Mouse (Mus musculus): Measurements from ENCODE around the gene Nme7. TPM values are rescaled to one million over a fixed set of nuclear protein-coding genes. Genes with fewer than 3 reads are reported as not detected.

Nme7 gene
- polyA plus RNA-seq, 1 experiment = 10.7 TPM

GRCm38 (mm10) chr1:164335846-164336245, 31.9 kb downstream of the Nme7 start:
- no peak overlapping the region for H3K4me2 ChIP-seq (ENCODE audit: low read depth)
- TF ChIP-seq TCF12 (IDR thresholded peaks at IDR 0.05; ENCODE audit: insufficient read depth, poor library complexity, severe bottlenecking) = no peak
- no peak for TF ChIP-seq REST (IDR thresholded peaks at IDR 0.05; ENCODE audit: insufficient read depth, insufficient read length)
- TF ChIP-seq E2F4 (IDR thresholded peaks at IDR 0.05; ENCODE audit: insufficient read depth) = no peak
- TF ChIP-seq MYOG (IDR thresholded peaks at IDR 0.05; ENCODE audit: control insufficient read depth in 1 of 3, insufficient read depth in 1 of 3, insufficient read length in 2 of 3, low read depth in 2 of 3) = no peak
- TF ChIP-seq CEBPB (IDR thresholded peaks at IDR 0.05; ENCODE audit: insufficient read depth, poor library complexity, severe bottlenecking) = no peak
- no peak for TF ChIP-seq SRF (IDR thresholded peaks at IDR 0.05; ENCODE audit: control insufficient read depth, insufficient read length, low read depth)
- TF ChIP-seq MYOD1 (IDR thresholded peaks at IDR 0.05; ENCODE audit: control insufficient read depth in 1 of 3, insufficient read length in 2 of 3, low read depth in 2 of 3) = no peak
- no peak for TF ChIP-seq USF1 (IDR thresholded peaks at IDR 0.05; ENCODE audit: low read depth)
- TF ChIP-seq MAX (IDR thresholded peaks at IDR 0.05; ENCODE audit: low read depth) = no peak
- no peak for TF ChIP-seq POLR2A (IDR thresholded peaks at IDR 0.05; ENCODE audit: insufficient read length, low read depth)
- TF ChIP-seq POLR2AphosphoS2 (IDR thresholded peaks at IDR 0.05; ENCODE audit: insufficient read length, low read depth) = no peak
- no peak for TF ChIP-seq TCF3 (IDR thresholded peaks at IDR 0.05; ENCODE audit: insufficient read length, low read depth)
- peaks cover 4% of the 10 kb centered on the region for H3K36me3 ChIP-seq (ENCODE audit: control insufficient read depth, insufficient read depth)
- H3K4me3 ChIP-seq = no peak overlapping the region
- no peak overlapping the region for H3ac ChIP-seq (ENCODE audit: control insufficient read depth, insufficient read length)
- H3K27me3 ChIP-seq (ENCODE audit: control insufficient read depth, insufficient read depth, insufficient read length) = no peaks in the 10 kb centered on the region
- no peaks in the 10 kb centered on the region for H3K79me2 ChIP-seq (ENCODE audit: control insufficient read depth, insufficient read depth)

- TF ChIP-seq REST (IDR thresholded peaks at IDR 0.05; ENCODE audit: insufficient read depth, insufficient read length) (no peak), MYOG (IDR thresholded peaks at IDR 0.05; ENCODE audit: control insufficient read depth in 1 of 3, insufficient read depth in 1 of 3, insufficient read length in 2 of 3, low read depth in 2 of 3) (no peak), TCF12 (IDR thresholded peaks at IDR 0.05; ENCODE audit: insufficient read depth, poor library complexity, severe bottlenecking) (no peak), POLR2A (IDR thresholded peaks at IDR 0.05; ENCODE audit: insufficient read length, low read depth) (no peak), TCF3 (IDR thresholded peaks at IDR 0.05; ENCODE audit: insufficient read length, low read depth) (no peak), MYOD1 (IDR thresholded peaks at IDR 0.05; ENCODE audit: control insufficient read depth in 1 of 3, insufficient read length in 2 of 3, low read depth in 2 of 3) (no peak), E2F4 (IDR thresholded peaks at IDR 0.05; ENCODE audit: insufficient read depth) (no peak), SRF (IDR thresholded peaks at IDR 0.05; ENCODE audit: control insufficient read depth, insufficient read length, low read depth) (no peak), USF1 (IDR thresholded peaks at IDR 0.05; ENCODE audit: low read depth) (no peak)
Observed at GRCm38 (mm10) chr1:164342161-164342560, 38.2 kb downstream of the Nme7 start.

GRCm38 (mm10) chr1:164353443-164353842, 49.5 kb downstream of the Nme7 start:
- TF ChIP-seq USF1 (IDR thresholded peaks at IDR 0.05; ENCODE audit: low read depth) (no peak), E2F4 (IDR thresholded peaks at IDR 0.05; ENCODE audit: insufficient read depth) (no peak), MYOD1 (IDR thresholded peaks at IDR 0.05; ENCODE audit: control insufficient read depth in 1 of 3, insufficient read length in 2 of 3, low read depth in 2 of 3) (no peak), POLR2A (IDR thresholded peaks at IDR 0.05; ENCODE audit: insufficient read length, low read depth) (no peak), MYOG (IDR thresholded peaks at IDR 0.05; ENCODE audit: control insufficient read depth in 1 of 3, insufficient read depth in 1 of 3, insufficient read length in 2 of 3, low read depth in 2 of 3) (no peak), MAX (IDR thresholded peaks at IDR 0.05; ENCODE audit: low read depth) (no peak), REST (IDR thresholded peaks at IDR 0.05; ENCODE audit: insufficient read depth, insufficient read length) (no peak), TCF12 (IDR thresholded peaks at IDR 0.05; ENCODE audit: insufficient read depth, poor library complexity, severe bottlenecking) (no peak), TCF3 (IDR thresholded peaks at IDR 0.05; ENCODE audit: insufficient read length, low read depth) (no peak)
- no peaks in the 10 kb centered on the region for H3K27me3 ChIP-seq (ENCODE audit: control insufficient read depth, insufficient read depth, insufficient read length)
- no peak overlapping the region for H3K4me2 ChIP-seq (ENCODE audit: low read depth)

More at GRCm38 (mm10) chr1:164342161-164342560, 38.2 kb downstream of the Nme7 start:
- Histone ChIP-seq H3K36me3 (ENCODE audit: control insufficient read depth, insufficient read depth) (peaks cover 3% of the 10 kb centered on the region), H3K27me3 (ENCODE audit: control insufficient read depth, insufficient read depth, insufficient read length) (no peaks in the 10 kb centered on the region), H3K4me2 (ENCODE audit: low read depth) (no peak overlapping the region), H3K79me2 (ENCODE audit: control insufficient read depth, insufficient read depth) (no peaks in the 10 kb centered on the region), H3ac (ENCODE audit: control insufficient read depth, insufficient read length) (no peak overlapping the region), H3K4me3 (no peak overlapping the region)

GRCm38 (mm10) chr1:164357995-164358394, 54.1 kb downstream of the Nme7 start:
- Histone ChIP-seq H3K79me2 (ENCODE audit: control insufficient read depth, insufficient read depth) (no peaks in the 10 kb centered on the region), H3ac (ENCODE audit: control insufficient read depth, insufficient read length) (no peak overlapping the region), H3K36me3 (ENCODE audit: control insufficient read depth, insufficient read depth) (no peaks in the 10 kb centered on the region), H3K4me2 (ENCODE audit: low read depth) (no peak overlapping the region), H3K4me3 (no peak overlapping the region), H3K27me3 (ENCODE audit: control insufficient read depth, insufficient read depth, insufficient read length) (no peaks in the 10 kb centered on the region)
- TF ChIP-seq MYOG (IDR thresholded peaks at IDR 0.05; ENCODE audit: control insufficient read depth in 1 of 3, insufficient read depth in 1 of 3, insufficient read length in 2 of 3, low read depth in 2 of 3) (no peak), MAX (IDR thresholded peaks at IDR 0.05; ENCODE audit: low read depth) (no peak), POLR2A (IDR thresholded peaks at IDR 0.05; ENCODE audit: insufficient read length, low read depth) (no peak), TCF12 (IDR thresholded peaks at IDR 0.05; ENCODE audit: insufficient read depth, poor library complexity, severe bottlenecking) (no peak), E2F4 (IDR thresholded peaks at IDR 0.05; ENCODE audit: insufficient read depth) (no peak), POLR2AphosphoS2 (IDR thresholded peaks at IDR 0.05; ENCODE audit: insufficient read length, low read depth) (no peak), REST (IDR thresholded peaks at IDR 0.05; ENCODE audit: insufficient read depth, insufficient read length) (no peak), USF1 (IDR thresholded peaks at IDR 0.05; ENCODE audit: low read depth) (no peak), TCF3 (IDR thresholded peaks at IDR 0.05; ENCODE audit: insufficient read length, low read depth) (no peak), MYOD1 (IDR thresholded peaks at IDR 0.05; ENCODE audit: control insufficient read depth in 1 of 3, insufficient read length in 2 of 3, low read depth in 2 of 3) (no peak), CEBPB (IDR thresholded peaks at IDR 0.05; ENCODE audit: insufficient read depth, poor library complexity, severe bottlenecking) (no peak), SRF (IDR thresholded peaks at IDR 0.05; ENCODE audit: control insufficient read depth, insufficient read length, low read depth) (no peak)

More at GRCm38 (mm10) chr1:164353443-164353842, 49.5 kb downstream of the Nme7 start:
- no peaks in the 10 kb centered on the region for H3K36me3 ChIP-seq (ENCODE audit: control insufficient read depth, insufficient read depth)
- H3K79me2 ChIP-seq (ENCODE audit: control insufficient read depth, insufficient read depth) = no peaks in the 10 kb centered on the region
- H3ac ChIP-seq (ENCODE audit: control insufficient read depth, insufficient read length) = no peak overlapping the region
- H3K4me3 ChIP-seq = no peak overlapping the region

Data from myocyte (in vitro differentiated cells).